Mouse (Mus musculus) lung, postnatal 0 days (tissue): ENCODE measurements around the gene Flrt1. TPM values are rescaled to one million over a fixed set of nuclear protein-coding genes. Genes with fewer than 3 reads are reported as not detected.

Experiments
- ATAC-seq: fragments of 200-750 bp; cut with Nextera tagmentation; 2 replicates; pipeline ENCODE4 v1.8.0; 2017; ENCODE audit warnings: moderate library complexity
- DNase-seq: peaks from one replicate; pipeline ENCODE4 v3.0.0-alpha.2; 2016; ENCODE audit warnings: low spot score
- H3K27ac ChIP-seq: fragments of 300-500 bp; sonication (generic); 2 replicates; pipeline ENCODE4 v1.5.1; 2014; ENCODE audit warnings: antibody characterized with exemption, mild to moderate bottlenecking, low read length, mixed read lengths
- H3K27me3 ChIP-seq: fragments of 300-500 bp; sonication (generic); replicated peaks from 2 replicates; pipeline ENCODE4 v1.6.1; 2014; ENCODE audit warnings: low read length, mixed read lengths; ENCODE audit not compliant: insufficient read depth
- H3K36me3 ChIP-seq: fragments of 300-500 bp; sonication (generic); 2 replicates; pipeline ENCODE4 v1.6.1; 2014; ENCODE audit warnings: low read length, mixed read lengths; ENCODE audit not compliant: insufficient read depth
- H3K4me1 ChIP-seq: fragments of 300-500 bp; sonication (generic); 2 replicates; pipeline ENCODE4 v1.6.1; 2014; ENCODE audit warnings: antibody characterized with exemption, low read depth, low read length, mixed read lengths; ENCODE audit not compliant: insufficient read depth
- H3K4me2 ChIP-seq: fragments of 300-500 bp; sonication (generic); replicated peaks from 2 replicates; pipeline ENCODE4 v1.6.1; 2014; ENCODE audit warnings: low read depth, mild to moderate bottlenecking, low read length, moderate library complexity, mixed read lengths
- H3K4me3 ChIP-seq: fragments of 300-500 bp; sonication (generic); 2 replicates; pipeline ENCODE4 v1.5.1; 2014; ENCODE audit warnings: low read depth, low read length
- H3K9ac ChIP-seq: fragments of 300-500 bp; sonication (generic); replicated peaks from 2 replicates; pipeline ENCODE4 v1.6.1; 2014; ENCODE audit warnings: low read depth, mild to moderate bottlenecking
- H3K9me3 ChIP-seq: fragments of 300-500 bp; sonication (generic); 2 replicates; pipeline ENCODE4 v1.6.1; 2016; ENCODE audit warnings: low read length, mixed read lengths
- CTCF ChIP-seq: IDR thresholded peaks from 2 replicates; pipeline ENCODE4 v1.5.1; 2016; ENCODE audit warnings: antibody characterized with exemption, mild to moderate bottlenecking
- EP300 ChIP-seq: IDR thresholded peaks from 2 replicates; pipeline ENCODE4 v1.6.1; 2016; ENCODE audit warnings: antibody characterized with exemption, mild to moderate bottlenecking, control low read depth
- WGBS: fragments of 180-500 bp; shearing (Covaris S2); extraction: QIAGEN DNeasy Blood & Tissue Kit; methylation state at CpG from one replicate; pipeline ENCODE4 v1.1.7; 2014; 5-methylcytosine and 5-hydroxymethylcytosine counted together
- polyA plus RNA-seq: library from polyadenylated mRNA; unstranded; fragments of >200 nt; fragmentation: Nextera tagmentation; extraction: Ambion mirVana; gene quantifications from 2 replicates; pipeline ENCODE4 v1.2.1, GENCODE M21; 2015

Gene Flrt1
- polyA plus RNA-seq, 1 experiment from 2014 or later, result 0.17 TPM

GRCm38 (mm10) chr19:7140856-7141421 is 35.4 kb upstream of the Flrt1 start:
- no peaks in the 10 kb centered on the region for H3K36me3 ChIP-seq
- 0 out of 2 replicates have a peak, but pooled peaks cover 7% of the 10 kb centered on the region for H3K4me1 ChIP-seq
- no peak for DNase-seq
- 73% methylated on average over 12 of the region's 12 CpGs for WGBS
- no peak for ATAC-seq
- H3K27me3 ChIP-seq, result no peaks in the 10 kb centered on the region
- H3K4me3 ChIP-seq, result no peak overlapping the region
- no peaks in the 10 kb centered on the region for H3K9me3 ChIP-seq
- TF ChIP-seq CTCF, result no peak
- TF ChIP-seq EP300, result no peak
- H3K4me2 ChIP-seq, result no peak overlapping the region
- H3K9ac ChIP-seq, result no peak overlapping the region
- H3K27ac ChIP-seq, result no peak overlapping the region

- Histone ChIP-seq H3K4me2 (no peak overlapping the region), H3K27me3 (no peaks in the 10 kb centered on the region), H3K36me3 (no peaks in the 10 kb centered on the region), H3K9ac (no peak overlapping the region), H3K27ac (no peak overlapping the region), H3K9me3 (no peaks in the 10 kb centered on the region), H3K4me1 (0 out of 2 replicates have a peak, but pooled peaks cover 8% of the 10 kb centered on the region), H3K4me3 (no peak overlapping the region)
- TF ChIP-seq CTCF (no peak), EP300 (no peak)
- WGBS, result 62% methylated on average over 6 of the region's 6 CpGs
- no peak for ATAC-seq
- no peak for DNase-seq
These were observed 34.8 kb upstream of the Flrt1 start for GRCm38 (mm10) chr19:7140373-7140772.

- 0 out of 2 replicates have a peak, but pooled peaks cover 8% of the 10 kb centered on the region for H3K4me1 ChIP-seq
- H3K27ac ChIP-seq, result no peak overlapping the region
- H3K9ac ChIP-seq, result no peak overlapping the region
- no peak overlapping the region for H3K4me3 ChIP-seq
- H3K9me3 ChIP-seq, result no peaks in the 10 kb centered on the region
- no peaks in the 10 kb centered on the region for H3K36me3 ChIP-seq
- no peak overlapping the region for H3K4me2 ChIP-seq
- H3K27me3 ChIP-seq, result no peaks in the 10 kb centered on the region
- ATAC-seq (no peak), DNase-seq (no peak)
- WGBS, result 68% methylated on average over 4 of the region's 4 CpGs
- TF ChIP-seq CTCF (no peak), EP300 (no peak)
These were observed 33.8 kb upstream of the Flrt1 start for GRCm38 (mm10) chr19:7139321-7139720.

GRCm38 (mm10) chr19:7138327-7138726 is 32.8 kb upstream of the Flrt1 start:
- no peak for DNase-seq
- 62% methylated on average over 14 of the region's 14 CpGs for WGBS
- Histone ChIP-seq H3K36me3 (no peaks in the 10 kb centered on the region), H3K4me2 (no peak overlapping the region), H3K4me3 (no peak overlapping the region), H3K27me3 (no peaks in the 10 kb centered on the region), H3K27ac (no peak overlapping the region), H3K9me3 (no peaks in the 10 kb centered on the region), H3K4me1 (0 out of 2 replicates have a peak, but pooled peaks cover 3% of the 10 kb centered on the region), H3K9ac (no peak overlapping the region)
- no peak for ATAC-seq
- TF ChIP-seq EP300 (no peak), CTCF (no peak)

GRCm38 (mm10) chr19:7136714-7137498 is 31.4 kb upstream of the Flrt1 start:
- no peak for TF ChIP-seq CTCF
- no peak for TF ChIP-seq EP300
- Histone ChIP-seq H3K36me3 (no peaks in the 10 kb centered on the region), H3K27ac (no peak overlapping the region), H3K9me3 (no peaks in the 10 kb centered on the region), H3K9ac (no peak overlapping the region), H3K4me1 (0 out of 2 replicates have a peak, but pooled peaks cover 3% of the 10 kb centered on the region), H3K4me3 (no peak overlapping the region), H3K27me3 (no peaks in the 10 kb centered on the region), H3K4me2 (no peak overlapping the region)
- ATAC-seq (peak; percentile 36; the same call in 1 of the 2 replicates), DNase-seq (no peak)
- WGBS, result 39% methylated on average over 14 of the region's 14 CpGs

GRCm38 (mm10) chr19:7136016-7136415 is 30.5 kb upstream of the Flrt1 start:
- Histone ChIP-seq H3K9ac (no peak overlapping the region), H3K4me1 (0 out of 2 replicates have a peak, but pooled peaks cover 3% of the 10 kb centered on the region), H3K4me2 (no peak overlapping the region), H3K9me3 (no peaks in the 10 kb centered on the region), H3K36me3 (no peaks in the 10 kb centered on the region), H3K27ac (no peak overlapping the region), H3K4me3 (no peak overlapping the region), H3K27me3 (no peaks in the 10 kb centered on the region)
- ATAC-seq, result peak; percentile 57
- peak; percentile 44 for DNase-seq
- 31% methylated on average over 9 of the region's 9 CpGs for WGBS
- TF ChIP-seq EP300, result no peak
- no peak for TF ChIP-seq CTCF
